Mouse (Mus musculus) heart, postnatal 0 days (tissue): ENCODE data around the gene Lsm5.

Source experiments
- CTCF ChIP-seq: IDR thresholded peaks from 2 replicates; pipeline ENCODE4 v1.5.1; 2016; ENCODE audit warnings: antibody characterized with exemption, control low read depth, low read depth
- EP300 ChIP-seq: IDR thresholded peaks from 2 replicates; pipeline ENCODE4 v1.6.1; 2016; ENCODE audit warnings: antibody characterized with exemption, low read depth

GRCm38 (mm10) chr6:56714186-56714573, 9.7 kb upstream of the Lsm5 start:
- no peak for TF ChIP-seq CTCF
- no peak for TF ChIP-seq EP300
